Mouse (Mus musculus): Measurements from ENCODE around the gene Bcar3. TPM values are rescaled to one million over a fixed set of nuclear protein-coding genes. Genes with fewer than 3 reads are reported as not detected.
"Not testable (repeated sequence)": the region's sequence is repeated elsewhere in the genome, so short reads cannot be mapped to it uniquely, and the experiment has no call there.

Bcar3 gene
- total and polyA plus RNA-seq, 3 experiments: 47.4 to 61.2 (median 52.0) TPM

GRCm38 (mm10) chr3:122252466-122253253, 41.3 kb upstream of the Bcar3 start:
- in situ Hi-C loops (cut with MboI; ENCODE audit: low pct_ligation_motif_present, low pct_unique_long_range_greater_than_20kb, low sequenced_read_pairs) (no loop called here), dilution Hi-C loops (cut with MboI; ENCODE audit: extremely low pct_ligation_motif_present, extremely low pct_unique_long_range_greater_than_20kb, low sequenced_read_pairs) (no loop called here)
- no peak for DNase-seq (ENCODE audit: extremely low read depth)
- no peak overlapping the region for H3K4me3 ChIP-seq (replicated peaks in 1 of 3; ENCODE audit: low read depth in 2 of 3, low read length in 2 of 3, poor library complexity in 1 of 3)
- H3K4me2 ChIP-seq (ENCODE audit: insufficient read depth, low read depth, poor library complexity, severe bottlenecking): no peak overlapping the region
- H3K79me2 ChIP-seq (replicated peaks; ENCODE audit: control insufficient read depth, extremely low read depth, insufficient read depth, poor library complexity, severe bottlenecking): peaks cover 20% of the 10 kb centered on the region
- peaks cover 0 to 15% of the 10 kb centered on the region in 2 experiments; a peak in 1 of 4 replicates for H3K4me1 ChIP-seq (ENCODE audit: control insufficient read depth in 1 of 2, insufficient read depth in 2 of 2)
- no peak overlapping the region for H3K9ac ChIP-seq (ENCODE audit: insufficient read depth, low read depth)
- H3K9me3 ChIP-seq (replicated peaks; ENCODE audit: low read length): no peaks in the 10 kb centered on the region
- no peak for TF ChIP-seq BHLHE40 (IDR thresholded peaks at IDR 0.05; ENCODE audit: low read depth, low read length)
- TF ChIP-seq USF2 (conservative IDR thresholded peaks at IDR 0.05; ENCODE audit: low read depth, low read length): no peak
- no peak for TF ChIP-seq NRF1 (IDR thresholded peaks at IDR 0.05; ENCODE audit: low read depth, low read length)
- no peak for TF ChIP-seq MXI1 (IDR thresholded peaks at IDR 0.05; ENCODE audit: low read depth, low read length)
- TF ChIP-seq CHD1 (IDR thresholded peaks at IDR 0.05; ENCODE audit: low read depth, low read length): no peak
- TF ChIP-seq MAX (IDR thresholded peaks at IDR 0.05; ENCODE audit: low read length): no peak
- TF ChIP-seq ELF1 (IDR thresholded peaks at IDR 0.05; ENCODE audit: low read depth, low read length): no peak
- no peak for TF ChIP-seq MAFK (IDR thresholded peaks at IDR 0.05; ENCODE audit: insufficient replicate concordance, low read length)
- TF ChIP-seq SIN3A (IDR thresholded peaks at IDR 0.05; ENCODE audit: low read length): no peak
- no peak for TF ChIP-seq JUND (conservative IDR thresholded peaks at IDR 0.05; ENCODE audit: low read depth, low read length)
- no peak for TF ChIP-seq NELFE (IDR thresholded peaks at IDR 0.05; ENCODE audit: low read depth, low read length)
- TF ChIP-seq SMC3 (IDR thresholded peaks at IDR 0.05; ENCODE audit: low read depth, low read length): no peak
- H3K36me3 ChIP-seq (replicated peaks in 1 of 2; ENCODE audit: control insufficient read depth in 1 of 2, insufficient read depth in 1 of 2, low read length in 1 of 2): peaks cover 0 to 38% of the 10 kb centered on the region in 2 experiments
- H3K27me3 ChIP-seq (replicated peaks): no peaks in the 10 kb centered on the region
- no peak overlapping the region for H3K27ac ChIP-seq (ENCODE audit: insufficient read depth, low read depth)

DNA sequence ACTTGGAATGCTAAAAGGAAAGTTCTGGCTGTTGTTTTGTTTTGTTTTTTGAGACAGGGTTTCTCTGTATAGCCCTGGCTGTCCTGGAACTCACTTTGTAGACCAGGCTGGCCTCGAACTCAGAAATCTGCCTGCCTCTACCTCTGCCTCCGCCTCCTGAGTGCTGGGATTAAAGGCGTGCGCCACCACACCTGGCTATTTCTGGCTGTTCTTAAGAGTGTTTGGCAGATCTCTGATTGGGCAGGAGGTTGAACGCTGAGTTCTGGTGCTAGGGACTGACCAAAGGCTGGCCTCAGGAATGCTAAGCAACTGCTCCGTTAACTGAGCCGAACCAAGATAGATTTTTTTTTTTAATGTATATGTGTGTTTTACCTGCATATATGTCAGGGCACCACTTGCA, 39.9 kb upstream of the Bcar3 start:
- DNase-seq (ENCODE audit: extremely low read depth); H3K4me2 ChIP-seq (ENCODE audit: insufficient read depth, low read depth, poor library complexity, severe bottlenecking); H3K4me1 ChIP-seq (ENCODE audit: control insufficient read depth in 1 of 2, insufficient read depth in 2 of 2); in situ Hi-C loops (cut with MboI; ENCODE audit: low pct_ligation_motif_present, low pct_unique_long_range_greater_than_20kb, low sequenced_read_pairs); H3K27me3 ChIP-seq (replicated peaks); H3K4me3 ChIP-seq (replicated peaks in 1 of 3; ENCODE audit: low read depth in 2 of 3, low read length in 2 of 3, poor library complexity in 1 of 3); H3K9me3 ChIP-seq (replicated peaks; ENCODE audit: low read length); H3K27ac ChIP-seq (ENCODE audit: insufficient read depth, low read depth); H3K9ac ChIP-seq (ENCODE audit: insufficient read depth, low read depth); dilution Hi-C loops (cut with MboI; ENCODE audit: extremely low pct_ligation_motif_present, extremely low pct_unique_long_range_greater_than_20kb, low sequenced_read_pairs): not testable (repeated sequence)
- Histone ChIP-seq H3K79me2 (replicated peaks; ENCODE audit: control insufficient read depth, extremely low read depth, insufficient read depth, poor library complexity, severe bottlenecking) (peaks cover 14% of the 10 kb centered on the region), H3K36me3 (replicated peaks in 1 of 2; ENCODE audit: control insufficient read depth in 1 of 2, insufficient read depth in 1 of 2, low read length in 1 of 2) (peaks cover 0 to 45% of the 10 kb centered on the region in 2 experiments)

DNA sequence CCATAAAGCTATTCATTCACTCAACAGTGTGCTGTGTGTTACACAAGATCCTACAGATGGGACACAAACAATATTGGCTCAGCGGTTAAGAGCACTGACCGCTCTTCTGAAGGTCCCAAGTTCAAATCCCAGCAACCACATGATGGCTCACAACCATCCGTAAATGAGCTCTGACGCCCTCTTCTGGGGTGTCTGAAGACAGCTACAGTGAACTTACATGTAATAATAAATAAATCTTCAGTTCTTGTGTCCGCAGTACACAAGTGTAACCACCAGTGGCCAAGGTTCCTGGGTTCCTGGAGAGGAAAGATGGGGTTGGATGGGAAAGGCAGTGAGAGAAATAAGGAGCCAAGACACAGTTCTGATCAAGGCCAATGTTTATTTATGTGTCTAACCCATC, 23.9 kb upstream of the Bcar3 start:
- dilution Hi-C loops (cut with MboI; ENCODE audit: extremely low pct_ligation_motif_present, extremely low pct_unique_long_range_greater_than_20kb, low sequenced_read_pairs): no loop called here
- peaks cover 7 to 15% of the 10 kb centered on the region in 2 experiments for H3K36me3 ChIP-seq (replicated peaks in 1 of 2; ENCODE audit: control insufficient read depth in 1 of 2, insufficient read depth in 1 of 2, low read length in 1 of 2)

More for the DNA sequence above, 23.9 kb upstream of the Bcar3 start:
- H3K4me3 ChIP-seq (replicated peaks in 1 of 3; ENCODE audit: low read depth in 2 of 3, low read length in 2 of 3, poor library complexity in 1 of 3): no peak overlapping the region
- H3K79me2 ChIP-seq (replicated peaks; ENCODE audit: control insufficient read depth, extremely low read depth, insufficient read depth, poor library complexity, severe bottlenecking): peaks cover 9% of the 10 kb centered on the region
- no peak for DNase-seq (ENCODE audit: extremely low read depth)
- no peak overlapping the region for H3K9ac ChIP-seq (ENCODE audit: insufficient read depth, low read depth)
- in situ Hi-C loops (cut with MboI; ENCODE audit: low pct_ligation_motif_present, low pct_unique_long_range_greater_than_20kb, low sequenced_read_pairs): no loop called here
- H3K4me2 ChIP-seq (ENCODE audit: insufficient read depth, low read depth, poor library complexity, severe bottlenecking): no peak overlapping the region
- no peaks in the 10 kb centered on the region for H3K27me3 ChIP-seq (replicated peaks)
- H3K27ac ChIP-seq (ENCODE audit: insufficient read depth, low read depth): no peak overlapping the region
- peaks cover 0 to 7% of the 10 kb centered on the region in 2 experiments; a peak in 2 of 4 replicates for H3K4me1 ChIP-seq (ENCODE audit: control insufficient read depth in 1 of 2, insufficient read depth in 2 of 2)
- TF ChIP-seq JUN (IDR thresholded peaks at IDR 0.05; ENCODE audit: insufficient read depth, low read depth, low read length) (no peak), CTCF (conservative IDR thresholded peaks at IDR 0.05 in 1 of 2, IDR thresholded peaks at IDR 0.05 in 1 of 2; ENCODE audit: low read depth in 2 of 2, low read length in 2 of 2) (peak in 1 of 2 experiments; percentile 29; a peak in 1 of 4 replicates), MYC (IDR thresholded peaks at IDR 0.05; ENCODE audit: low read depth, low read length) (no peak), EP300 (IDR thresholded peaks at IDR 0.05; ENCODE audit: low read length) (no peak)
- H3K9me3 ChIP-seq (replicated peaks; ENCODE audit: low read length): no peaks in the 10 kb centered on the region
